Mouse (Mus musculus): ENCODE results near the gene Gm36210. TPM values are rescaled to one million over a fixed set of nuclear protein-coding genes. Genes with fewer than 3 reads are reported as not detected.

The Gm36210 gene
- total and polyA plus RNA-seq, 3 experiments: 0.90 TPM; not detected in 2

- TF ChIP-seq RAD21 (IDR thresholded peaks at IDR 0.05; ENCODE audit: low read depth, low read length) (no peak), PAX5 (IDR thresholded peaks at IDR 0.05; ENCODE audit: low read length) (no peak), SMC3 (IDR thresholded peaks at IDR 0.05; ENCODE audit: low read depth, low read length) (no peak), MEF2A (IDR thresholded peaks at IDR 0.05; ENCODE audit: borderline replicate concordance, low read depth, low read length) (0 out of 2 replicates have a peak, but pooled peaks have one; percentile 20), ZNF384 (IDR thresholded peaks at IDR 0.05; ENCODE audit: low read depth, low read length) (peak; percentile 52)
Measured at GRCm38 (mm10) chr7:4865579-4866493, 40.5 kb downstream of the Gm36210 start (continued).

- H3K9me3 ChIP-seq (replicated peaks; ENCODE audit: low read length): no peaks in the 10 kb centered on the region
- 0 out of 2 replicates have a peak overlapping the region, but pooled peaks have one; percentile 83 for H3K9ac ChIP-seq (ENCODE audit: insufficient read depth, low read depth)
- peak overlapping the region; percentile 72; the same call in 1 of the 2 replicates for H3K4me2 ChIP-seq (ENCODE audit: insufficient read depth, low read depth, poor library complexity, severe bottlenecking)
- in situ Hi-C loops (cut with MboI; ENCODE audit: low pct_ligation_motif_present, low pct_unique_long_range_greater_than_20kb, low sequenced_read_pairs) (no loop called here), dilution Hi-C loops (cut with MboI; ENCODE audit: extremely low pct_ligation_motif_present, extremely low pct_unique_long_range_greater_than_20kb, low sequenced_read_pairs) (no loop called here)
- no peaks in the 10 kb centered on the region for H3K27me3 ChIP-seq (replicated peaks)
- H3K4me1 ChIP-seq (ENCODE audit: control insufficient read depth in 1 of 2, insufficient read depth in 2 of 2): peaks cover 4 to 18% of the 10 kb centered on the region in 2 experiments; a peak in 3 of 4 replicates
- no peaks in the 10 kb centered on the region for H3K79me2 ChIP-seq (replicated peaks; ENCODE audit: control insufficient read depth, extremely low read depth, insufficient read depth, poor library complexity, severe bottlenecking)
- no peak overlapping the region for H3K27ac ChIP-seq (ENCODE audit: insufficient read depth, low read depth)
- H3K36me3 ChIP-seq (replicated peaks in 1 of 2; ENCODE audit: control insufficient read depth in 1 of 2, insufficient read depth in 1 of 2, low read length in 1 of 2): no peaks in the 10 kb centered on the region
- DNase-seq (ENCODE audit: extremely low read depth): peak; percentile 66
- TF ChIP-seq SIN3A (IDR thresholded peaks at IDR 0.05; ENCODE audit: low read length): 0 out of 2 replicates have a peak, but pooled peaks have one; percentile 20
- no peak for TF ChIP-seq PAX5 (IDR thresholded peaks at IDR 0.05; ENCODE audit: low read length)
- peak; percentile 54 for TF ChIP-seq RAD21 (IDR thresholded peaks at IDR 0.05; ENCODE audit: low read depth, low read length)
- no peak for TF ChIP-seq UBTF (IDR thresholded peaks at IDR 0.05; ENCODE audit: low read depth, low read length)
- TF ChIP-seq SMC3 (IDR thresholded peaks at IDR 0.05; ENCODE audit: low read depth, low read length): peak; percentile 56
- peak; percentile 31 to 73; a peak in 3 of 4 replicates for TF ChIP-seq CTCF (conservative IDR thresholded peaks at IDR 0.05 in 1 of 2, IDR thresholded peaks at IDR 0.05 in 1 of 2; ENCODE audit: low read depth in 2 of 2, low read length in 2 of 2)
- H3K4me3 ChIP-seq (replicated peaks in 1 of 3; ENCODE audit: low read depth in 2 of 3, low read length in 2 of 3, poor library complexity in 1 of 3): peak overlapping the region; percentile 67 to 72 (median 69)
Measured at GRCm38 (mm10) chr7:4865090-4865489, 41.2 kb downstream of the Gm36210 start.

GRCm38 (mm10) chr7:4864130-4864845 lies 42.0 kb downstream of the Gm36210 start:
- Histone ChIP-seq H3K79me2 (replicated peaks; ENCODE audit: control insufficient read depth, extremely low read depth, insufficient read depth, poor library complexity, severe bottlenecking) (no peaks in the 10 kb centered on the region), H3K27me3 (replicated peaks) (no peaks in the 10 kb centered on the region), H3K4me2 (ENCODE audit: insufficient read depth, low read depth, poor library complexity, severe bottlenecking) (no peak overlapping the region), H3K4me3 (replicated peaks in 1 of 3; ENCODE audit: low read depth in 2 of 3, low read length in 2 of 3, poor library complexity in 1 of 3) (no peak overlapping the region), H3K27ac (ENCODE audit: insufficient read depth, low read depth) (no peak overlapping the region), H3K36me3 (replicated peaks in 1 of 2; ENCODE audit: control insufficient read depth in 1 of 2, insufficient read depth in 1 of 2, low read length in 1 of 2) (no peaks in the 10 kb centered on the region), H3K9me3 (replicated peaks; ENCODE audit: low read length) (no peaks in the 10 kb centered on the region), H3K4me1 (ENCODE audit: control insufficient read depth in 1 of 2, insufficient read depth in 2 of 2) (peaks cover 4 to 18% of the 10 kb centered on the region in 2 experiments; a peak in 3 of 4 replicates), H3K9ac (ENCODE audit: insufficient read depth, low read depth) (no peak overlapping the region)
- DNase-seq (ENCODE audit: extremely low read depth): no peak
- TF ChIP-seq UBTF (IDR thresholded peaks at IDR 0.05; ENCODE audit: low read depth, low read length): no peak
- TF ChIP-seq TBP (conservative IDR thresholded peaks at IDR 0.05; ENCODE audit: low read depth, low read length): no peak
- TF ChIP-seq ELF1 (IDR thresholded peaks at IDR 0.05; ENCODE audit: low read depth, low read length): no peak
- no peak for TF ChIP-seq ZMIZ1 (IDR thresholded peaks at IDR 0.05; ENCODE audit: low read depth, low read length)
- TF ChIP-seq E2F4 (IDR thresholded peaks at IDR 0.05; ENCODE audit: insufficient replicate concordance, low read depth, low read length): no peak
- no peak for TF ChIP-seq MXI1 (IDR thresholded peaks at IDR 0.05; ENCODE audit: low read depth, low read length)
- no peak for TF ChIP-seq MAFK (IDR thresholded peaks at IDR 0.05; ENCODE audit: insufficient replicate concordance, low read length)
- TF ChIP-seq GABPA (IDR thresholded peaks at IDR 0.05; ENCODE audit: insufficient replicate concordance, low read depth, low read length): no peak
- no peak for TF ChIP-seq EP300 (IDR thresholded peaks at IDR 0.05; ENCODE audit: low read length)
- no peak for TF ChIP-seq USF2 (conservative IDR thresholded peaks at IDR 0.05; ENCODE audit: low read depth, low read length)
- in situ Hi-C loops (cut with MboI; ENCODE audit: low pct_ligation_motif_present, low pct_unique_long_range_greater_than_20kb, low sequenced_read_pairs): no loop called here
- dilution Hi-C loops (cut with MboI; ENCODE audit: extremely low pct_ligation_motif_present, extremely low pct_unique_long_range_greater_than_20kb, low sequenced_read_pairs): no loop called here

Measured in CH12.LX (cell line).